Mouse (Mus musculus) liver, adult 2 months (tissue): ENCODE measurements at regions not wholly inside any gene's neighbourhood (a gene's known extent, or its start where the extent isn't known, plus 50 kb on each side); places are given as distances from the start of the nearest gene placed in this dataset.

Experiments used
- CTCF ChIP-seq: fragments of 200-500 bp; IDR thresholded peaks from 2 replicates; pipeline ENCODE4 v1.5.1; 2011; ENCODE audit warnings: low read depth, low read length, control low read depth
- POLR2A ChIP-seq: fragments of 200-500 bp; IDR thresholded peaks from 2 replicates; pipeline ENCODE4 v1.6.1; 2011; ENCODE audit warnings: low read length, control low read depth; ENCODE audit not compliant: insufficient read depth; ENCODE audit errors: extremely low read depth

GRCm38 (mm10) chr7:70584480-70584879 lies 217.9 kb upstream of the Nr2f2 start:
- TF ChIP-seq CTCF (no peak), POLR2A (no peak)
